Mouse (Mus musculus) CH12.LX (cell line): ENCODE results near the gene Aldh2. TPM values are rescaled to one million over a fixed set of nuclear protein-coding genes. Genes with fewer than 3 reads are reported as not detected.
A peak's percentile ranks its signal among the peaks of the same experiment; 100 is the strongest.

ENCODE experiments used
- DNase-seq: peaks from one replicate; pipeline ENCODE4 v3.0.0-alpha.2; 2013; ENCODE audit errors: extremely low read depth
- H3K27ac ChIP-seq: 2 replicates; pipeline ENCODE4 v1.5.1; 2012; ENCODE audit warnings: low read depth, mild to moderate bottlenecking, control low read depth, moderate library complexity; ENCODE audit not compliant: insufficient read depth
- H3K27me3 ChIP-seq: replicated peaks from 2 replicates; pipeline ENCODE3; 2012; ENCODE audit warnings: inconsistent platforms
- H3K36me3 ChIP-seq, 2 experiments: replicated peaks in 1 of 2; 2 replicates each; pipeline versions ENCODE3 to v1.6.1; 2012; ENCODE audit warnings: inconsistent platforms in 1 of 2, low read length in 1 of 2, mild to moderate bottlenecking in 1 of 2, mixed read lengths in 1 of 2, moderate library complexity in 1 of 2; ENCODE audit not compliant: control insufficient read depth in 1 of 2, insufficient read depth in 1 of 2
- H3K4me1 ChIP-seq, 2 experiments: 2 replicates each; pipeline ENCODE4 v1.6.1; 2012; ENCODE audit warnings: inconsistent platforms in 1 of 2, moderate library complexity in 1 of 2; ENCODE audit not compliant: insufficient read depth in 2 of 2, control insufficient read depth in 1 of 2
- H3K4me2 ChIP-seq: 2 replicates; pipeline ENCODE4 v1.6.1; 2012; ENCODE audit warnings: low read depth, mild to moderate bottlenecking, control low read depth; ENCODE audit not compliant: poor library complexity, insufficient read depth, severe bottlenecking
- H3K4me3 ChIP-seq, 3 experiments: fragments of 150-350 bp in 1 of 3; sonication (generic) in 1 of 3; replicated peaks in 1 of 3; 2 replicates each; pipeline versions ENCODE3 to v1.5.1; 2011 to 2012; ENCODE audit warnings: low read depth in 2 of 3, low read length in 2 of 3, mild to moderate bottlenecking in 2 of 3, moderate library complexity in 2 of 3, control low read depth in 1 of 3, improper control_type of control experiment in 1 of 3, inconsistent platforms in 1 of 3, mixed read lengths in 1 of 3; ENCODE audit not compliant: poor library complexity in 1 of 3
- H3K79me2 ChIP-seq: replicated peaks from 2 replicates; pipeline ENCODE4 v1.6.1; 2012; ENCODE audit warnings: mild to moderate bottlenecking, moderate library complexity; ENCODE audit not compliant: control insufficient read depth, poor library complexity, insufficient read depth, severe bottlenecking; ENCODE audit errors: extremely low read depth
- H3K9ac ChIP-seq: 2 replicates; pipeline ENCODE4 v1.6.1; 2012; ENCODE audit warnings: low read depth, mild to moderate bottlenecking, control low read depth, moderate library complexity; ENCODE audit not compliant: insufficient read depth
- H3K9me3 ChIP-seq: replicated peaks from 2 replicates; pipeline ENCODE3; 2012; ENCODE audit warnings: low read length, inconsistent platforms, mixed read lengths
- CTCF ChIP-seq, 2 experiments: IDR thresholded peaks in 1 of 2; conservative IDR thresholded peaks in 1 of 2; 2 replicates each; pipeline ENCODE4 v1.5.1; 2011 to 2012; ENCODE audit warnings: low read depth in 2 of 2, low read length in 2 of 2, improper control_type of control experiment in 1 of 2, inconsistent platforms in 1 of 2, mild to moderate bottlenecking in 1 of 2, moderate library complexity in 1 of 2
- E2F4 ChIP-seq: IDR thresholded peaks from 2 replicates; pipeline ENCODE4 v1.6.1; 2011; ENCODE audit warnings: low read depth, low read length, improper control_type of control experiment; ENCODE audit not compliant: insufficient replicate concordance
- ELF1 ChIP-seq: IDR thresholded peaks from 2 replicates; pipeline ENCODE4 v1.6.1; 2014; ENCODE audit warnings: low read depth, mild to moderate bottlenecking, inconsistent platforms, low read length, improper control_type of control experiment
- EP300 ChIP-seq: IDR thresholded peaks from 2 replicates; pipeline ENCODE4 v1.6.1; 2011; ENCODE audit warnings: low read length, improper control_type of control experiment
- ETS1 ChIP-seq: conservative IDR thresholded peaks from 2 replicates; pipeline ENCODE4 v1.6.1; 2012; ENCODE audit warnings: low read depth, mild to moderate bottlenecking, inconsistent platforms, low read length, improper control_type of control experiment, moderate library complexity
- GABPA ChIP-seq: IDR thresholded peaks from 2 replicates; pipeline ENCODE4 v1.6.1; 2012; ENCODE audit warnings: low read depth, low read length, improper control_type of control experiment, inconsistent platforms; ENCODE audit not compliant: insufficient replicate concordance
- HCFC1 ChIP-seq: IDR thresholded peaks from 2 replicates; pipeline ENCODE4 v1.6.1; 2012; ENCODE audit warnings: low read depth, mild to moderate bottlenecking, inconsistent platforms, low read length, improper control_type of control experiment
- JUN ChIP-seq: IDR thresholded peaks from 2 replicates; pipeline ENCODE4 v1.6.1; 2011; ENCODE audit warnings: low read depth, mild to moderate bottlenecking, low read length, improper control_type of control experiment, moderate library complexity; ENCODE audit not compliant: insufficient read depth
- JUND ChIP-seq: conservative IDR thresholded peaks from 2 replicates; pipeline ENCODE4 v1.6.1; 2011; ENCODE audit warnings: low read depth, low read length, improper control_type of control experiment
- MEF2A ChIP-seq: IDR thresholded peaks from 2 replicates; pipeline ENCODE4 v1.6.1; 2014; ENCODE audit warnings: low read depth, mild to moderate bottlenecking, inconsistent platforms, low read length, improper control_type of control experiment, borderline replicate concordance
- MXI1 ChIP-seq: IDR thresholded peaks from 2 replicates; pipeline ENCODE4 v1.6.1; 2011; ENCODE audit warnings: mild to moderate bottlenecking, low read depth, low read length, improper control_type of control experiment
- MYC ChIP-seq: IDR thresholded peaks from 2 replicates; pipeline ENCODE4 v1.6.1; 2011; ENCODE audit warnings: low read depth, mild to moderate bottlenecking, improper control_type of control experiment, low read length
- NRF1 ChIP-seq: IDR thresholded peaks from 2 replicates; pipeline ENCODE4 v1.6.1; 2014; ENCODE audit warnings: low read depth, mild to moderate bottlenecking, inconsistent platforms, low read length, improper control_type of control experiment, moderate library complexity
- PAX5 ChIP-seq: IDR thresholded peaks from 2 replicates; pipeline ENCODE4 v1.6.1; 2012; ENCODE audit warnings: low read length, inconsistent platforms, mixed read lengths
- RAD21 ChIP-seq: IDR thresholded peaks from 2 replicates; pipeline ENCODE4 v1.6.1; 2011; ENCODE audit warnings: low read depth, mild to moderate bottlenecking, low read length, improper control_type of control experiment, moderate library complexity
- SIN3A ChIP-seq: IDR thresholded peaks from 2 replicates; pipeline ENCODE4 v1.6.1; 2012; ENCODE audit warnings: low read length, improper control_type of control experiment, inconsistent platforms
- SMC3 ChIP-seq: IDR thresholded peaks from 2 replicates; pipeline ENCODE4 v1.6.1; 2011; ENCODE audit warnings: low read depth, low read length, improper control_type of control experiment
- UBTF ChIP-seq: IDR thresholded peaks from 2 replicates; pipeline ENCODE4 v1.6.1; 2012; ENCODE audit warnings: low read depth, mild to moderate bottlenecking, inconsistent platforms, low read length, improper control_type of control experiment, moderate library complexity
- USF1 ChIP-seq: IDR thresholded peaks from 2 replicates; pipeline ENCODE4 v1.6.1; 2014; ENCODE audit warnings: low read depth, mild to moderate bottlenecking, inconsistent platforms, low read length, improper control_type of control experiment
- USF2 ChIP-seq: conservative IDR thresholded peaks from 2 replicates; pipeline ENCODE4 v1.6.1; 2011; ENCODE audit warnings: low read depth, low read length, improper control_type of control experiment
- ZMIZ1 ChIP-seq: IDR thresholded peaks from 2 replicates; pipeline ENCODE4 v1.6.1; 2012; ENCODE audit warnings: low read depth, mild to moderate bottlenecking, inconsistent platforms, low read length, improper control_type of control experiment
- ZNF384 ChIP-seq: IDR thresholded peaks from 2 replicates; pipeline ENCODE4 v1.6.1; 2012; ENCODE audit warnings: low read depth, low read length, improper control_type of control experiment, inconsistent platforms
- dilution Hi-C: fragments of 300-500 bp; cut with MboI; formaldehyde crosslinking; loops from 2 replicates; pipeline ENCODE4 v1.14.3; 2020; ENCODE audit warnings: low sequenced_read_pairs; ENCODE audit not compliant: extremely low pct_unique_long_range_greater_than_20kb, extremely low pct_ligation_motif_present
- in situ Hi-C: fragments of 300-500 bp; cut with MboI; formaldehyde crosslinking; loops from 3 replicates; pipeline ENCODE4 v1.14.3; 2019; ENCODE audit warnings: low sequenced_read_pairs, low pct_ligation_motif_present, low pct_unique_long_range_greater_than_20kb, mixed read lengths
- polyA plus RNA-seq: library from polyadenylated mRNA; unstranded; fragments of >175 nt; gene quantifications from 2 replicates; pipeline ENCODE4 v1.2.1, GENCODE M21; 2012; ENCODE audit warnings: low read depth; ENCODE audit not compliant: insufficient read length
- total RNA-seq, 2 experiments: library from RNA; depleted of rRNA; stranded (reverse); fragments of 300-350 nt in 1 of 2; fragments of >200 nt in 1 of 2; gene quantifications; 2 replicates each; pipeline ENCODE4 v1.2.3; 2012 to 2014

Aldh2 gene
- total and polyA plus RNA-seq, 3 experiments, result 58.9 to 139 (median 73.9) TPM

DNA sequence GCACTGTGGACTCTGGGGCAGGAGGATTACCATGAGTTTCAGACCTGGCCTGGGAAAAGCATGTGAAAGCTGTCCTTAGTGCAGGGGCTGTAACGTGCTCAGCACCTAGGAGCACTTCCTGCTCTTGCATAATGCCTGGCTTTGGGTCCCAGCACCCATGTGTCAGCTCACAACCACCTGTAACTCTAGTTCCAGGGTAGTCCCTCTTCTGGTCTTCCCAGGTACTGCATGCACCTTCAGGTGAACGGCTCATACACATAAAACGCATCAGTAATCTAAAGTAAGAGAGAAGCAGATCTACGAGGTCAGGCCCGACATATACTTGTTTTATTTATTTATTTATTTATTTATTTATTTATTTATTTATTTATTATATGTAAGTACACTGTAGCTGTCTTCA lies 59.1 kb downstream of the Aldh2 start:
- H3K4me2 ChIP-seq, result no peak overlapping the region
- in situ Hi-C loops, result no loop called here
- H3K9me3 ChIP-seq, result no peaks in the 10 kb centered on the region
- H3K27me3 ChIP-seq, result no peaks in the 10 kb centered on the region
- no peak overlapping the region for H3K4me3 ChIP-seq
- DNase-seq, result no peak
- peaks cover 5% of the 10 kb centered on the region for H3K79me2 ChIP-seq
- TF ChIP-seq JUN (no peak), CTCF (conservative IDR thresholded peaks at IDR 0.05 in 1 of 2, IDR thresholded peaks at IDR 0.05 in 1 of 2; ENCODE audit: low read depth in 2 of 2, low read length in 2 of 2) (peak; percentile 28 to 43; a peak in 2 of 4 replicates)
- dilution Hi-C loops, result no loop called here
- H3K27ac ChIP-seq, result no peak overlapping the region
- H3K9ac ChIP-seq, result no peak overlapping the region
- H3K4me1 ChIP-seq, result peaks cover 7 to 22% of the 10 kb centered on the region in 2 experiments
- peaks cover 61 to 93% of the 10 kb centered on the region in 2 experiments for H3K36me3 ChIP-seq

DNA sequence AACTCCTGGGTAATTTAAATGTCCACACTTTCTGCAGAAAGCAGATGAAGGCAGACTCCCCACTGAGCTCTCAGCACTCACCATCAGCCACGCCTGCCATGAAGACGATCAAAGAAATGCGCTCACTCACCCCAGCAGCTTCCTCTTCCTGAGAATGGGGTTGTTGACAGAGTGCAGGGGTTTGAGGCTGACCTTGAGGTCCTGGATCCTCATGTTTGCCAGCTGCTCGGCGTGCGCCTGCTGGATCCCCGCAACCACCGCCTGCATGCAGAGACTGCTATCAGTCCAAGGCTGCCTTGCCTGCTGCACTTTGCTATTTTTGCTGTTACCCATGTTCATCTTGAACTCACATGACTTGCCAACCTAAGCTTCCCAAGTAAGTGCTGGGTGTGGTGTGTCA lies 66.7 kb downstream of the Aldh2 start:
- no peaks in the 10 kb centered on the region for H3K27me3 ChIP-seq
- dilution Hi-C loops, result no loop called here

DNA sequence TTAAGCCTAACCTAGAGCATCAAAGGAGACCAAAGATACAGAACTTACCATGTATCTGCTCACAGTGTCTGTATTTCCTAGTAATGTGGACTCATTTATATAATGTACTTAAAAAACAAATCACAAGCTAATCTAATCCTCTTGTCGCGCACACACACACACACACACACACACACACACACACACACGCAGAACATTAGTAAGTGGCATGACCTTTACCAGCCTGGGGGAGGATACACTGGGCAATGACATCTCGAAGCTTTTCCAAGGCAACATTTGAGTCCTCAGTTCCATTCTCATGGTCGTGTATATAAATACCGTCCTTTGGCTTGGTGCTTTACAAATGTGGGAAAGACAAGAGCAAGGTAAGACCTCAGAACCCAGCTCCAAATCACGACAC lies 67.1 kb downstream of the Aldh2 start:
- TF ChIP-seq MXI1 (no peak), UBTF (no peak), EP300 (no peak), HCFC1 (no peak), JUN (no peak), USF2 (no peak), ELF1 (no peak), ZMIZ1 (no peak), E2F4 (no peak), PAX5 (no peak), RAD21 (no peak), JUND (no peak), ZNF384 (no peak), ETS1 (no peak), MYC (no peak), GABPA (no peak)
- Histone ChIP-seq H3K9me3 (no peaks in the 10 kb centered on the region), H3K9ac (no peak overlapping the region), H3K4me1 (no peaks in the 10 kb centered on the region), H3K4me3 (no peak overlapping the region), H3K27ac (no peak overlapping the region), H3K36me3 (peaks cover 66 to 86% of the 10 kb centered on the region in 2 experiments), H3K4me2 (no peak overlapping the region), H3K27me3 (no peaks in the 10 kb centered on the region), H3K79me2 (no peaks in the 10 kb centered on the region)
- dilution Hi-C loops (no loop called here), in situ Hi-C loops (loop anchor here (5.0 kb wide), 1 partner anchor 34 kb away; no protein-coding TSS in a partner anchor)
- DNase-seq, result no peak

More for the DNA sequence above, 66.7 kb downstream of the Aldh2 start:
- TF ChIP-seq SMC3, result no peak
- no peak for TF ChIP-seq NRF1
- no peak for TF ChIP-seq SIN3A
- TF ChIP-seq ZNF384, result no peak
- TF ChIP-seq MEF2A, result no peak
- no peak for TF ChIP-seq EP300
- TF ChIP-seq USF1, result no peak
- H3K27ac ChIP-seq, result no peak overlapping the region
- peaks cover 65 to 86% of the 10 kb centered on the region in 2 experiments for H3K36me3 ChIP-seq
- H3K4me2 ChIP-seq, result no peak overlapping the region
- no peak for DNase-seq
- H3K9ac ChIP-seq, result no peak overlapping the region
- no peaks in the 10 kb centered on the region for H3K4me1 ChIP-seq
- no peaks in the 10 kb centered on the region for H3K9me3 ChIP-seq
- H3K4me3 ChIP-seq, result no peak overlapping the region
- in situ Hi-C loops, result loop anchor here (5.0 kb wide), 1 partner anchor 35 kb away; no protein-coding TSS in a partner anchor
- no peaks in the 10 kb centered on the region for H3K79me2 ChIP-seq
